Mouse (Mus musculus): ENCODE data around the gene Cdk15. TPM values are rescaled to one million over a fixed set of nuclear protein-coding genes. Genes with fewer than 3 reads are reported as not detected.

The Cdk15 gene
- total RNA-seq, 2 experiments from 2014 or later: 0.42 to 0.53 TPM

GRCm38 (mm10) chr1:59321880-59322836 lies 65.5 kb downstream of the Cdk15 start:
- DNase-seq (ENCODE audit: low spot score in 2 of 2): no peak

GRCm38 (mm10) chr1:59326854-59327395 lies 70.2 kb downstream of the Cdk15 start:
- no peak for DNase-seq (ENCODE audit: low spot score in 2 of 2)

GRCm38 (mm10) chr1:59332737-59333385 lies 76.2 kb downstream of the Cdk15 start:
- DNase-seq (ENCODE audit: low spot score in 2 of 2): no peak

GRCm38 (mm10) chr1:59333386-59333759 lies 76.7 kb downstream of the Cdk15 start:
- no peak for DNase-seq (ENCODE audit: low spot score in 2 of 2)

GRCm38 (mm10) chr1:59333860-59334561 lies 77.3 kb downstream of the Cdk15 start:
- no peak for DNase-seq (ENCODE audit: low spot score in 2 of 2)

- DNase-seq (ENCODE audit: low spot score in 2 of 2): no peak
Measured at GRCm38 (mm10) chr1:59334562-59334890, 77.8 kb downstream of the Cdk15 start.

GRCm38 (mm10) chr1:59336256-59336655 lies 79.5 kb downstream of the Cdk15 start:
- no peak for DNase-seq (ENCODE audit: low spot score in 2 of 2)

- no peak for DNase-seq (ENCODE audit: low spot score in 2 of 2)
Measured at GRCm38 (mm10) chr1:59340814-59341588, 84.3 kb downstream of the Cdk15 start.

GRCm38 (mm10) chr1:59341697-59342096 lies 85.0 kb downstream of the Cdk15 start:
- no peak for DNase-seq (ENCODE audit: low spot score in 2 of 2)

GRCm38 (mm10) chr1:59342146-59342545 lies 85.4 kb downstream of the Cdk15 start:
- DNase-seq (ENCODE audit: low spot score in 2 of 2): no peak

- DNase-seq (ENCODE audit: low spot score in 2 of 2): no peak
Measured at GRCm38 (mm10) chr1:59352706-59353105, 96.0 kb downstream of the Cdk15 start.

GRCm38 (mm10) chr1:59355440-59355839 lies 98.7 kb downstream of the Cdk15 start:
- DNase-seq (ENCODE audit: low spot score in 2 of 2): no peak

GRCm38 (mm10) chr1:59359136-59359535 lies 102.4 kb downstream of the Cdk15 start:
- no peak for DNase-seq (ENCODE audit: low spot score in 2 of 2)

GRCm38 (mm10) chr1:59360834-59361233 lies 104.1 kb downstream of the Cdk15 start:
- no peak for DNase-seq (ENCODE audit: low spot score in 2 of 2)

- DNase-seq (ENCODE audit: low spot score in 2 of 2): no peak
Measured at GRCm38 (mm10) chr1:59361460-59361859, 104.8 kb downstream of the Cdk15 start.

- DNase-seq (ENCODE audit: low spot score in 2 of 2): no peak
Measured at GRCm38 (mm10) chr1:59361966-59362365, 105.3 kb downstream of the Cdk15 start.

GRCm38 (mm10) chr1:59364463-59365040 lies 107.8 kb downstream of the Cdk15 start:
- no peak for DNase-seq (ENCODE audit: low spot score in 2 of 2)

- no peak for DNase-seq (ENCODE audit: low spot score in 2 of 2)
Measured at GRCm38 (mm10) chr1:59367928-59368648, 111.4 kb downstream of the Cdk15 start.

- DNase-seq (ENCODE audit: low spot score in 2 of 2): no peak
Measured at GRCm38 (mm10) chr1:59368649-59369319, 112.1 kb downstream of the Cdk15 start.
